Mouse (Mus musculus) MEL-GATA-1-ER (cell line): ENCODE measurements around the gene Camk1d.
A peak's percentile ranks its signal among the peaks of the same experiment; 100 is the strongest.
"Not testable (repeated sequence)": the region's sequence is repeated elsewhere in the genome, so short reads cannot be mapped to it uniquely, and the experiment has no call there.

Experiments used
- DNase-seq: peaks from one replicate; pipeline ENCODE4 v3.0.0-alpha.2; 2012; ENCODE audit warnings: low read depth; ENCODE audit errors: extremely low read depth

The Camk1d gene

DNA sequence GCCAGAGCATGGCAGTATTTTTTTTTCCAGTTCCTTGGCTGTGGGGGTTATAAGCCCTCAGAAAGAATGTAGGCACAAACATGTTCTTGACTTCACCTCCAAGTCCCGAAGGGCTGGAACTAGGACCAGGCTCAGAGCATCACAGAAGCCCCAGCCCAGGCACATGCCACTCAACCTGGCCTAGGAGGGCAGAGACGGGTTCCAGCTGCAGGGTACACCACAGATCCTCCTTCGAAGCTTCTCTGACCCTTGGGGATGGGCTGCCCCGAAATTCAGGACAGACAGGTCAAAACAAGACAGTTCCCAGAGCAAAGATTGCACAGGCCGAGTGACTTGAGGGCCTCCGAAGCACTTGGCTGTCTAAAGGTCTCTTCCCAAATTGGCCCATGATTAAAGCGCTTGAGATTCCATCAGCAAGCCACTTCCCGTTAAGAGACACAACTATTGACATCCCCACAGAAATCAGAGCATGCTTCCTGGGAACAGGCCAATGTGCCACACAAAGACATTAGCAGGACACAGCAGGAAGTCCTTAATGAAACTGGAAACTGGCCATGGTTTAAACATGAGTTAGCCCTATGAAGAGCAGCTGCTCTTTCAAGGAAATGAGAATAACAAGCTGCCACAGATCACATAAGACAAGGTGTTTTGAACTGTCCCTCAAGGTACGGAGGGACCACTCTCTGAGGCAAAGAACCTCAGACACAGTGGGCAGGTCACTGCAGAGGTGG, 136.8 kb downstream of the Camk1d start:
- DNase-seq: no peak

DNA sequence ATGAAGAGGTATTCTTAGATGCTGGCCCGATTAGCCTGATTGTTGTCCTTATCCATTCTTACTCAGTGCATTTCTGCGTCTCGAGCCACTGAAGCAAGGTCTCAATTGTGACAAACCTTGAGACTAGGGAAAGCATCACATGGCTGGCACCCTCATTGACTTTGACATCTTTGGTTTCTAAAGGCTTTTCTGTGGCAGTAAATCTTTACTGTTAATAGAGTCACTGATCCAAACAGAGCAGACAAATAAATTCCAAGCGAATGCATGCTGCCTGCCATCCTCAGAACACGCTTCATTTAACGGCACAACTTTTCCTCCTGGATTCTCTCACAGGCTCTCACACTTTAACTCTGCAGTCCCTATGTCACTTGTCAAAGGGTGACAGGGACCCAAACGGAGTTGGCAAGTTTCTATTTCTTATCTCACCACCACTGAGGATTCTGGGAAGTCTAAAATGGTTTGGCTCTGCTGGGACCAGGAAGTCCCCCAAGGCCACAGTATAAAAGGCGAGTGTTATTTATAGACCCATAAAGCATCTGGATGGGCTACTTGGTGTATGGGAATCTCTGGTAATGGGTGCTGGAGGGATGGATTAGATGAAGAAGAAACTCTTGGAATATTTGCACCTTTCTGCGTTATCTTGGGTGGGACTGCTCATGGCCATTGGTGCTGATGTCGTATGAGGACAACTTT, 141.9 kb downstream of the Camk1d start:
- DNase-seq: no peak

DNA sequence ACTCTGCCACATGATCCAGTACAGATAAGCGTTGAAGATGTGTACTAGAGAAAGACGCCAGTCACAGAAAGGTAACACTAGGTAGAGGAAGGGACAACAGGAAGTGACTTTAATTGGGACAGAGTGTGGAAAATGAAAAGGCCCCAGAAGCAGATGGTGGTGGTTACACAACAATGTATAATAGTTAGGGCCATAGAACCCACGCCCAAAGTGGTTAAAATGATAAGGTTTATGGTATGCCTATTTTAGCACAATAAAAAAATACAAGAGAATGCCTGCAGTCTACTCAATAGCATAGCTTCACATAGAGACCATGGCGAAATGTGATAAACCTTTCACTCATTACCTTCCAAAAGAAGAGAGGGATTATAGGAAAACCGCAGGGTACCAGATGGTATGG, 147.7 kb downstream of the Camk1d start:
- no peak for DNase-seq

DNA sequence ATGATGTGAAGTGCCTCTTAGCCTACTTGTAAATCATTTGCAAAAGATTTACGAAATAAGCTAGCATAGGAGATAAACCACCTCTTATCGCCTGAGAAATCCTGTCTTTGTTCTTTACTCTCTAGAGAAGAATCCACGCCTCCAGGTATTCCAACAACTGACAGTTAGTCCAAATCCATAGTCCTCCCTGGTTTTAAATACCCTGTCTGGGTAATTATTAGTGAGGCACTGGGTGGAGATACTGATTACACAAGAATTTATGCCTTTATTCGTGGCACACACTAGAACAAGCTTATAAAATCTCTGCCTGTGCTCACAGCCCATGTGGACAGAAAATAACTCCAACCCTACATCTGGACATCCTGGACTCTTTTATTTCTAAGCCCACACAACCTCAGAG, 150.6 kb downstream of the Camk1d start:
- no peak for DNase-seq

DNA sequence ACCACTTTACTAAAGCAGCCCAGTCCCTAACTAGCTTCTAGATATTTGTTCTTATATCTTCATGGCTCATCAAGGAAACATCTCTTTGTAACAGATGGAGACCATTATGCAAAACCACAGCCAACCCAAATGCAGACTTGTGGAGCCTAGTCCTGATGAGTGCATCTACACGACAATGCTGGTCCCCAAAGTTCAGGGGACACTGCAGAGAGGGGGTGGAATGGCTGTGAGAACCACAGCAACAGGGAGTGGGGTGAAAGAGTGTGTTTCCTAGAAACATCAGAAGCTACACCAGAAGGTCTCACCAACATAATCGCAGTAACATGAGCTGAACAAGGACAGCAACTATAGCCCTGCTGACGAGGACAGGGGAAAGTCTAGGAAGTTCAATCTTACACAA, 152.9 kb downstream of the Camk1d start:
- DNase-seq: no peak

DNA sequence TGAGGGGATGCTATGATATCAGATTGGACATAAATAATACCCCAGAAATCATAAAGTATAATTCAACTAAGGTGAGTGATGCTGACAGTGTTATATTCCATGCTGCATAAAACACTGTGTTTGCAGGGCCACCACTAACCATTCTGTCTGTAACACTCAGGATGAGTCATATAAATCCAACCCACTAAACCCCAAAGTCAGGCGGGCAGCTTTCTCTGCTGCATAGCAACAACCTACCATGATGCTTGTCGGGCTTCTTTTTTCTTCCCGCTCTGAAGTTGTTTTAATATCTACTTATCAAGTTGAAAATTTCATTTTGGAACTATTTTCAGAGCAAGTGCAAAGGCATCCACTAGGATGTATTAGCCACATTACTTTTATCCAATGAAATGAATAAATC, 161.1 kb downstream of the Camk1d start:
- DNase-seq: no peak

DNA sequence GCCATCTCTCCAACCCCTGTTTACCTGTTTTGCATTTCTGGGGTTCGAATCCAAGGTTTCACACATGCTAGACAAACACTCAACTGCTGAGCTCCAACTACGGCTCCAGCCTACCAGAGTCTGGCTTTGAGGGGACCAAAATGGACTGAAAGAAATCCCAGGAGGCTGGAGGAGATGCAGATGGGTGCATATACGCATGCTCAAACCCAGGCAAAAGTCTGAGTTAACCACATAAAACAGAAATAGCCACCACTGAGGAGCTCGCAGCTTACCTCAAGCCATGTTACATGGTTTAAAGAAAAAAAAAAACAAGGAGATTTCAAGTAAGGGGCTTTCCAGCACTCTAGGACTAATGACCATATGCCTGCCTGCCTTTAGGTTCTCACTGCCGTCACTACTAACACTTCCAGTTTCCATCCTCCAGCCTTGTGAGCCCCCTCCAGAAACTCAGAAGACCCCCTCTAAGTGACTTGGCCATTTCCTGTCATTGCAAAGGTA, 162.5 kb downstream of the Camk1d start:
- DNase-seq: no peak

DNA sequence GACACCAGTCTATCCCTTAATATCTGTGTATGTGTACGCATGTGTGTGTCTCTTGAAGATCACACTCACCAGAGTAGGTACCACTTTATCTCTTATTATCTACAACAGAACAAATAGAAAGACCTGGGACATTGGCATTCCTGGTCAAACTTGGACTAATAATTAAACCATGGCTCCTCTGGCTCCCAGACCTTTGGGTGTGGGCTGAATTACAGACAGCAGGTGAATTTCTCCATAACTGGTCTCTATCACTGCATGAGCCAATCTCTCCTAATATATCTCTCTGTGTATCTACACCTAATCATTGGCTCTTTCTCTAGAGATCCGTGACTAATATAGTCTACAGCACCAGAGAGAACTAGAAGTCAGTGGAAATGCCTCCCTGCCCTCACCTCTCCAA, 165.0 kb downstream of the Camk1d start:
- no peak for DNase-seq

DNA sequence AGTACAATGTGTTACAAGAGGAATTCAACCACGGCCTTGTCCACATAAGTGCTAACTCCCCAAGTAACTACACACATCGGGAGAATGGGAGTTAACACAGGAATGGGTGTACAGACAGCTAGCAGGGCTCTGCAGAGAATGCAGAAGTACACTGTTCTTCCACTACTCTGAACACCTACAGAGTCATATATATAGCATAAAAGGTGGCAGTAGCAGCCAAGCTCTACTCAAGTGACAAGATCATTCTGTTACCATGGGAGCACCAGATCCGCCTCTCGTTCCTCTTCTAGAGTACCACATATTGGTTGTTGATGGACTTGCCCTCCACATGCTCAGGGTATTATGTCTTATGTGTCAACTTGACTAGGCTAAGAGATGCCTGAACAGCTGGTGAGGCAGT, 165.4 kb downstream of the Camk1d start:
- DNase-seq: no peak

DNA sequence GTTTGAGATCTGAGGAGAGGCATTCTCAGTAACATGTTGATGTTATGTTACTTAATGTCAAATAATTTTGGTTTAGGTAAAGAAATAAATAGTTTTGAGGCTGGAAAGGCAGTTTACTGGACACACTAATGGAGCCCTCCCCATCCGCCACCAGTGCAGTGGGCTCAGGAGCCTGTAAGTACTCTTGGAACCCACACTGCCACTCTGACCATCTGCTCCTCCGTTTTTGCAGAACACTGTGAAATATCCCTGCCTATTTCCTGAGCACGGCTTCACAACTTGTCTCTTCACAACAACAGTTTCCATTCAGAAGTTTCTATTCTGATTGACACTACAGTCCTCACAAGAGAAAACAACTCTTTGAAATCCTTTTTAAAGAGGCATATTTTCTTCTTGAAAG, 173.4 kb downstream of the Camk1d start:
- DNase-seq: no peak

DNA sequence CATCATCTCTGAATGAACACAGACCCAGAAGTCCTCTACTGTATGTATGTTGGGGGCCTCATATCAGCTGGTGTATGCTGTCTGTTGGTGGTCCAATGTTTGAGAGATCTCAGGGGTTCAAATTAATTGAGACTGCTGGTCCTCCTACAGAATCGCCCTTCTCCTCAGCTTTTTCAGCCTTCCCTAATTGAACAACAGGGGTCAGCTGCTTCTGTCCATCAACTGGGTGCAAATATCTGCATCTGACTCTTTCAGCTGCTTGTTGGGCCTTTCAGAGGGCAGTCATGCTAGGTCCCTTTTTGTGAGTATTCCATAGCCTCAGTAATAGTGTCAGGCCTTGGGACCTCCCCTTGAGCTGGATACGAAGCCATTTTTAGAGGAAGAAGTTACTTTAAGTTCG, 174.4 kb downstream of the Camk1d start:
- not testable (repeated sequence) for DNase-seq

DNA sequence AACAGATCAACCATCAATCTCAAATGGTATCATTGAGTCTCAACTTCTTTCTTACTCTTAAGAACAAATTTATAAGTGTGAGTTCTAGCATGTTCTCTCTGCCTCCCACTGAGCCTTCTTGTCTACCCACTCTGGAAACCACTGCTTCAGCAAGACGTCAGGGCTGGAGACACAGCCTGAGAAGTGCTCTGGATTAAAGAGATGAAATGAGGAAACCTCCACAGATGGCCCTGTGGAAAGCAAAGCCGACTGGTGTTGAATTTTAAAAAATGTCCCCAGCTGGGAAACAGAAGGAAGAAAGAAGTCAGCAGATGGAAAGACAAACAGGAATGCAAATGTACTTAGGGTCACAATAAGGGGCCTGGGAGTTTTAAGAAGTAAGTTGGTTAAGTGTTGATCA, 180.4 kb downstream of the Camk1d start:
- DNase-seq: no peak

DNA sequence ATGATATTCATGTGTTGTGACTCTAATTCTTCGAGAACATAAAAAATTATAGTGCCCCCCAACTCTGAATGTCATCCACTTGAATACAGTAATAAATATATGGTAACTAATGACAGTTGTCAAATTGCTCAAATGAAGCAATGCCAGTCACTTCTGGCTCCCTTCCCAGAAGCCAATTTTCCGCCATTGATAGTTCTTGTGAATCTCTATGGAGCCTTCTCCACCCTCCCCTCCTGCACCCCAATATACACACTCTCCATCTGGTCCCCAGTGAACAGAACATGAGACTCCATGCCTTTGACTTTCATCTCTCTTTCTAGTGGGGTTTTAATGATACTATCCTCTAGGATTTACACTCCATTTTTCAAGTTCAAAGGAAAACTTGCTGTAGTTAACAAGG, 184.3 kb downstream of the Camk1d start:
- no peak for DNase-seq

DNA sequence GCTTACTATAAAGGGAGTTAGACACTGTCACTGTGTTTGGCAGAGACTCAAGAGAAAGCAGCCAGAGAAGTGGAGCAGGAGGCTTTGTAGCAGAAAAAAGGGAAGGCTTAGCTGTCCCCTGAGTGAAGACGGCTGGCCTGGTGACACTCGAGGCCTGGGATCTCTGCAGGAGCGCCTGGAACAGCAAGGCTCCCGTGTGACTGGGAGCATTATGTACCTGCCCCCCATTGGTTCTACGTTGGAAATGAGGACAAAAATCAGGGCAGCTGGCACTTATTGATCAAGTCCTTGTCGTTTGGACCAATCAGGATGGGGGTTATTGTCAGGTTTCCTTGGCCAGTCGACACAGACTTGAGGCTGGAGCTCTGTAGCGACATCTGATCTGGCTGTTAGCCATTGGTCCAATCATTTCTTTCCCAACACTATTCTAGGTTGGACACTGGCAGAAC, 195.1 kb downstream of the Camk1d start:
- no peak for DNase-seq

DNA sequence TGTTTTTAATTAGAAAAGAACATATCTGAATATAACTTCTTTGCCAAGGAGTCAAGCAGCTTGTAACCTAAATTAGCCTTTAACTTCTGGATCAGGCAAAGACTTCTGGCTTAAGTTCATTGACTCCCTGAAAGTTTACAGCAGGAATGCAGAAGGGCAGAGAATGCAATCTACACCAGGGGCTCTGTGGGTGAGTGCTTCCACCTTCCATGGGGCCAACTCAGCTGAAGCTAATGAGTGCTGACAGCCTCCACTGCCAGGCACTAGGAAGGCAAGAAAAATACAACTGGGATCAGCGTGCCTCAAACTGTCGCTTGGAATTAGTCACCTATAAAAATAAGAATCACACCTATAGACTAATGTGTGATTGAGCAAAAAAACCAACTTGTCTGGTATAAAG, 199.2 kb downstream of the Camk1d start:
- no peak for DNase-seq

DNA sequence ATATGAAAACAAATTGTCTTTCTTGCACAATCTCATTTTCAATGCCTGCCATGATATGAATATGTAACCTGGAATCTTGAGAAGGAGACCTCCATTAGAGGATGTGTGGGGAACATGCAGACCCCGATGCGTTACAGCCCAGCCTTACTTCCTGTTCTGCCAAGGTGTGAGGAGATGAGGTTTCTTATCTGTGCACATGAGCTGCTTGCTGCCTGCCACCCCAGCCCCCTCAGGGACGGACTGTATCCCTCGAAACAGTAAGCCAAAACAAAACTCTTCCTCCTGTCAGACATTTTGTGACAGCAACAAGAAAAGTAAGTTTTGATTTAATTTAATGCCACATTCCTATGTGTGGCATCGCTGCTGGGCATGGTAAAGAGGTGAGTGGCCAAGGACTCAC, 200.2 kb downstream of the Camk1d start:
- peak; percentile 1 for DNase-seq

DNA sequence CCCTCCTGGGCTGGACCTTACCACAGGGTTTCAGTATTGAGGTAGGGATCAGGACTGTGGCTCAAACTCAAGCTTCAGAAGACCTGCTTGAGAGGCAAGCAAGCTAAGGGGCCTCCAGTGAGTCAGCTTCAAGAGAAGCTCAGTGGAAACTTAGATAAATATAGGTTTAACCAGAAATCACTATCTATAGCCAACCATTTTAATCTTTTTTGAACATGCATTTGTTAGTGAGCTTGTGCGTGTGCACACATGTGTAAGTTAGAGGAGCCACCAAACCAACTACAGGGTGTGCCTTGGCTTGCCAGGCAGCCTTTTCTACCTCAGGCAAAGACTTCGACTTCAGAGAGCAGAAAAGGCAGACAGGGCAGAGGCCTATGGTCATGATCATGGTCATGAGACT, 200.7 kb downstream of the Camk1d start:
- DNase-seq: no peak

DNA sequence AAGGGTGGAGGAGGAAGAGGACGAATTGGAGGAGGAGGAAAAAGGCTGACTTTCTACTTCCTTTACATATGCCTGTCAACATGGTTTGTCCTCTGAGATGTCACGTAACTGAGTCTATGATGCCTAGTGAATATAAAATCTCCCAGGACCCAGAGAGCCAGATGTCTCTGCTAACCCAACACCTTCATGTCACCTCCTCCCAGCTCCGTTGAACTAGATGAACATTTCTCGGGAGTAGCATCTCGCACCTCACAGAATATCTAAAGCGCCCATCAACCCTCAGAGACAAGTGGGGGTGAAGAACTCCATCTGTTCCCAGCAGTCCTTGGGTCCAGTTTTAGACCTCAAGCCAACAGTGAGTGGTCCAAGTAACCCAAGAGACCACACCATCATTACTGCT, 204.3 kb downstream of the Camk1d start:
- DNase-seq: no peak

DNA sequence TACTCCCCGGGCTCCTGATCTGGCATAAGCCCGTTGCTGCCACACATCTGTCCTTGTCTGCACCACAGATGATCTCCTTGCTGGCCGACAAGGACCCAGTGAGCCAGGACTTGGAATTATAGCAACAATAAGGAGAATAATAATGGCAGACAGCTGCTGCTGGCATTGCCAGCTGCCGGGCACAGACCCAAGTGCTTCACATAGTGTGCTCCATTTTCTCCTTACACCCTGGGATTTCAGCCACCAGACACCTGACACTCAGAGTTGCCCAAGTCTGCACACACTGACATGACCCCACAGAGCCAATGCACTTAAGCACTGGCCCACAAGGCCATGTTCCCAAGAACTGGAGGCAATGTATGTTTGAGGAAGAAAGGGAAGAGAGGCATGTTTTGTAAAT, 214.7 kb downstream of the Camk1d start:
- no peak for DNase-seq

DNA sequence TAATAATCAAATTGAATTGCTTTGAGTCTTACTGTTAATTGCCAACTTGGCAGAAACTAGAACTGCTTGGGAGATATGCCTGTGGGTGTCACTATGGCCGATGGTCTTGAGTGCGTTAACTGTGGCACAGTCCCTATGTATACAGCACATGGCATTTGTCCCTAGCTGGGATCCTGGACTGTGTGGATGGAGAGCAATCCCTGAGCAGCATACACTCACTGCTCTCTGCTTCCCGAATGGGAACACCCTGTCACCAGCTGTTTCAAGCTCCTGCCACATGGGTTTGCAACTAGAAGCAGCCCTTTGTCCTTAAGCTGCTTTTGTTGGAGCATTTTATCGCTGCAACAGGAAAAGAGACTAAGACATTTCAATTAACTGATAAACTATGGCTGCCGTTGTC, 224.4 kb downstream of the Camk1d start:
- DNase-seq: no peak

DNA sequence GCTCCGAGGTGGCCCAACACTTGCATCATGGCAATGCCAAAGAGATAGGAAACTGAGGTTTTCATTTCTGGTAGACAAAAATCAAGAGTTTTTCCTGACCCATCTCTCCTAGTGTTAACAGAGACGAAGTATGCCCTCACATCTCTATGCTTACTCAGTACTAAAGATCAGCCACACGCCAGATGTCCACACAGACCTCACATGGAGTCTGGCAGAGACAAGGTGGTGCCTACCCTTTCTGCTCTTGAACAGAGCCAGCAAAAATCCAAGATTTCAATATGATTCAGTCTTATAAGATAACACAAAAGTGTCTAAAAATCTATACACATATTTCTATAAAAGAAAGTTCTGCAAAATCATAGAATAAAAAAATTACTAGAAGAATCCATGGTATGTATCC, 227.0 kb downstream of the Camk1d start:
- DNase-seq: no peak

DNA sequence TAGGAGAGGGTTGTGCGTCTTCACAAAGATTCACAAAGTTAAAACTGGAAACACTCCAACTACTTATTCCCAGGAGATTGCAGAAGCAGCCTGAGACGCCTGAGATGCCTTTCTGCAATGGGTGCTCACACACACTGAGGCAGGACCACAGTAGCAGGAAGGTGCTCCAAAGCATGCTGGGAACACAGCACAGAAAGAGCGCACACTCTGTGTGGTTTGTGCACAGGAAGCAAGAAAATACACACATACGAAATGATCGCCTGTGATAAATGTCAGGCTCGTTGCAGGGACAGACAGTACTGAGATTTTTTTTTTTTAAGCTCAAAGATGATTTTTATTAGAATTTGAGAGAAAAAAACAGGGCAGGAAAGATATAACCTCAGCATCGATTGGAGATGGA, 227.7 kb downstream of the Camk1d start:
- DNase-seq: no peak

DNA sequence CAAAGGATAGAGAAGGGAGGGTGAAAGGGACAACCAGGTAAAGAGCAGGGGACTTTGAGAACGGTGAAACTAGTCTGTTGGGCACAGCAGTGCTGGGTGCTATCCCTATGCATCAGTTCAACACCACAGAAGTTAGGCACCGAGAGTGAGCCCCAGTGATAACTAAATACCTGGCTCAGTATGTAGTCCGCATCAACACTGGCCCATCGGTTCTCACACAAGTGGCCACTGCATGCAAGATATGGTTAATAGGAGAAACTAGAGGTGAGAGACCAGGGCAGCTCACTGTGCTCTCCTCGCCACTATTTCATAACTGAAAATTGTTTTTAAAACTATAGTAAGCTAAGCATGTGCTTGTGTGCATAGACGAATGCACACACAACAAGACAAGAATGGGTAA, 228.5 kb downstream of the Camk1d start:
- no peak for DNase-seq
